Mouse (Mus musculus) gastrocnemius, adult 8-10 months (tissue): ENCODE measurements around the gene Gm11238. TPM values are rescaled to one million over a fixed set of nuclear protein-coding genes. Genes with fewer than 3 reads are reported as not detected.
"Not testable (repeated sequence)": the region's sequence is repeated elsewhere in the genome, so short reads cannot be mapped to it uniquely, and the experiment has no call there.

ENCODE experiments used
- DNase-seq, 2 experiments: peaks; one replicate each; pipeline ENCODE4 v3.0.0; 2022; ENCODE audit warnings: low spot score in 2 of 2
- total RNA-seq, 4 experiments: library from RNA; stranded (reverse); gene quantifications; 2 replicates each; pipeline ENCODE4 v1.2.4; 2022

The Gm11238 gene
- not detected for total RNA-seq

- DNase-seq = not testable (repeated sequence)
Observed at GRCm38 (mm10) chr4:73607581-73607980, at the start of gene Gm11238. Gene Gm11238, plus strand, starts transcription at chr4:73607881.

GRCm38 (mm10) chr4:73599248-73599647 lies 8.4 kb upstream of the Gm11238 start:
- no peak for DNase-seq

GRCm38 (mm10) chr4:73622684-73623083 lies 15.0 kb downstream of the Gm11238 start, which contains the start of gene Gm11237:
Gene Gm11237, plus strand, starts transcription at chr4:73622984.
- DNase-seq = not testable (repeated sequence)

- not testable (repeated sequence) for DNase-seq
Observed at GRCm38 (mm10) chr4:73637821-73638220, 30.1 kb downstream of the Gm11238 start, which contains the start of gene Gm11236. Gene Gm11236, plus strand, starts transcription at chr4:73638121.

GRCm38 (mm10) chr4:73661864-73662263 lies 54.2 kb downstream of the Gm11238 start:
- DNase-seq = not testable (repeated sequence)

- not testable (repeated sequence) for DNase-seq
Observed at GRCm38 (mm10) chr4:73668054-73668453, 60.4 kb downstream of the Gm11238 start, which contains the start of gene Gm11239. Gene Gm11239, plus strand, starts transcription at chr4:73668354.

- DNase-seq = not testable (repeated sequence)
Observed at GRCm38 (mm10) chr4:73683216-73683615, 75.5 kb downstream of the Gm11238 start, which contains the start of gene Gm428. Gene Gm428, plus strand, starts transcription at chr4:73683516.

Other genes starting within 250 kb of the Gm11238 start
- gene Gm11487, start 202.8 kb upstream of the Gm11238 start, total RNA-seq = not detected
- gene Gm11237, start 15.1 kb downstream of the Gm11238 start, total RNA-seq = not detected
- gene Gm11236, start 30.2 kb downstream of the Gm11238 start, total RNA-seq = not detected
- not detected for gene Gm11239, start 60.5 kb downstream of the Gm11238 start, total RNA-seq
- gene Gm428, start 75.6 kb downstream of the Gm11238 start, total RNA-seq = not detected
- not detected for gene Rasef, start 183.1 kb downstream of the Gm11238 start, total RNA-seq